Mouse (Mus musculus): ENCODE data around the gene Ahsa1. TPM values are rescaled to one million over a fixed set of nuclear protein-coding genes. Genes with fewer than 3 reads are reported as not detected.

Ahsa1 gene
- polyA plus RNA-seq, 1 experiment from 2014 or later: 222 TPM

GRCm38 (mm10) chr12:87319229-87319628, 53.0 kb downstream of the Ahsa1 start:
- ATAC-seq: no peak
- Histone ChIP-seq H3K9me3 (ENCODE audit: control insufficient read depth, low read length) (no peaks in the 10 kb centered on the region), H3K27me3 (replicated peaks; ENCODE audit: control insufficient read depth, insufficient read depth, low read length) (no peaks in the 10 kb centered on the region), H3K9ac (ENCODE audit: low read depth, low read length) (no peak overlapping the region), H3K36me3 (ENCODE audit: control insufficient read depth, insufficient read depth, low read length) (no peaks in the 10 kb centered on the region), H3K4me1 (ENCODE audit: control insufficient read depth, insufficient read depth, low read depth, low read length) (no peaks in the 10 kb centered on the region), H3K27ac (ENCODE audit: low read depth, low read length) (no peak overlapping the region), H3K4me3 (ENCODE audit: low read length) (no peak overlapping the region), H3K4me2 (ENCODE audit: low read length) (no peak overlapping the region)
- WGBS: 90% methylated on average over 3 of the region's 3 CpGs

Small RNAs within 50 kb of the gene (microRNA-seq; reads per million reads assigned to microRNA genes)
- not detected for gene Gm47293

Other genes starting within 250 kb of the Ahsa1 start
- gene Tmem63c, start 245.1 kb upstream of the Ahsa1 start, polyA plus RNA-seq (2015; fragmentation: Nextera tagmentation; extraction: Ambion mirVana): 11.0 and 11.9 TPM in 2 replicates
- gene Ngb, start 163.9 kb upstream of the Ahsa1 start, polyA plus RNA-seq (2015; fragmentation: Nextera tagmentation; extraction: Ambion mirVana): 6.5 and 7.3 TPM in 2 replicates
- 26.3 and 33.8 TPM in 2 replicates for gene Gstz1, start 119.3 kb upstream of the Ahsa1 start, polyA plus RNA-seq (2015; fragmentation: Nextera tagmentation; extraction: Ambion mirVana)
- gene Pomt2, start 118.5 kb upstream of the Ahsa1 start, polyA plus RNA-seq (2015; fragmentation: Nextera tagmentation; extraction: Ambion mirVana): 15.2 and 16.3 TPM in 2 replicates
- gene Samd15, start 66.8 kb upstream of the Ahsa1 start, polyA plus RNA-seq (2015; fragmentation: Nextera tagmentation; extraction: Ambion mirVana): 1.7 and 1.9 TPM in 2 replicates
- 4.2 and 5.0 TPM in 2 replicates for gene Tmed8, start 66.0 kb upstream of the Ahsa1 start, polyA plus RNA-seq (2015; fragmentation: Nextera tagmentation; extraction: Ambion mirVana)
- gene Noxred1, start 27.7 kb upstream of the Ahsa1 start, polyA plus RNA-seq (2015; fragmentation: Nextera tagmentation; extraction: Ambion mirVana): 0.94 and 0.96 TPM in 2 replicates
- gene Vipas39, start 223 bp upstream of the Ahsa1 start, polyA plus RNA-seq (2015; fragmentation: Nextera tagmentation; extraction: Ambion mirVana): 52.1 and 55.4 TPM in 2 replicates
- 1.1 and 1.4 TPM in 2 replicates for gene Ism2, start 33.2 kb downstream of the Ahsa1 start, polyA plus RNA-seq (2015; fragmentation: Nextera tagmentation; extraction: Ambion mirVana)
- gene Sptlc2, start 121.9 kb downstream of the Ahsa1 start, polyA plus RNA-seq (2015; fragmentation: Nextera tagmentation; extraction: Ambion mirVana): 64.8 and 68.5 TPM in 2 replicates
- 185 and 200 TPM in 2 replicates for gene Slirp, start 177.4 kb downstream of the Ahsa1 start, polyA plus RNA-seq (2015; fragmentation: Nextera tagmentation; extraction: Ambion mirVana)
- gene Alkbh1, start 177.5 kb downstream of the Ahsa1 start, polyA plus RNA-seq (2015; fragmentation: Nextera tagmentation; extraction: Ambion mirVana): 35.4 and 37.1 TPM in 2 replicates
- 92.7 and 99.0 TPM in 2 replicates for gene Snw1, start 205.8 kb downstream of the Ahsa1 start, polyA plus RNA-seq (2015; fragmentation: Nextera tagmentation; extraction: Ambion mirVana)
- not detected in 2 replicates for gene Gm5788, start 228.2 kb downstream of the Ahsa1 start, polyA plus RNA-seq (2015; fragmentation: Nextera tagmentation; extraction: Ambion mirVana)
- gene Gm8300, start 247.8 kb downstream of the Ahsa1 start, polyA plus RNA-seq (2015; fragmentation: Nextera tagmentation; extraction: Ambion mirVana): not detected in 2 replicates

Data from hindbrain, embryonic 16.5 days (tissue).